Mouse (Mus musculus) left cerebral cortex, postnatal 25 days (tissue): ENCODE measurements around the gene Pfkp. TPM values are rescaled to one million over a fixed set of nuclear protein-coding genes. Genes with fewer than 3 reads are reported as not detected.

Experiments
- DNase-seq, 2 experiments: peaks; one replicate each; pipeline ENCODE4 v3.0.0; 2022; ENCODE audit warnings: low spot score in 2 of 2, mixed read lengths in 1 of 2
- intact Hi-C: fragments of 180-260 bp; cut with DNase I; formaldehyde crosslinking; loops from one replicate; pipeline ENCODE4 v1.15.1; 2025
- total RNA-seq, 2 experiments: library from RNA; stranded (reverse); gene quantifications; 2 replicates each; pipeline ENCODE4 v1.2.3; 2021

Pfkp gene
- total RNA-seq, 2 experiments from 2014 or later, result 262 to 270 TPM

GRCm38 (mm10) chr13:6621831-6622230 lies 26.7 kb downstream of the Pfkp start:
- intact Hi-C loops, result no loop called here
- DNase-seq, result no peak

- intact Hi-C loops, result no loop called here
Observed at GRCm38 (mm10) chr13:6620250-6620649, 28.3 kb downstream of the Pfkp start.

GRCm38 (mm10) chr13:6618711-6619110 lies 29.9 kb downstream of the Pfkp start:
- intact Hi-C loops, result no loop called here
- peak in 1 of 2 experiments; percentile 50 for DNase-seq

More at GRCm38 (mm10) chr13:6620250-6620649, 28.3 kb downstream of the Pfkp start:
- no peak for DNase-seq

GRCm38 (mm10) chr13:6613690-6614445 lies 34.7 kb downstream of the Pfkp start:
- DNase-seq, result no peak
- intact Hi-C loops, result no loop called here

- intact Hi-C loops, result no loop called here
- no peak for DNase-seq
Observed at GRCm38 (mm10) chr13:6602786-6603409, 45.7 kb downstream of the Pfkp start.

GRCm38 (mm10) chr13:6601676-6602075 lies 46.9 kb downstream of the Pfkp start:
- intact Hi-C loops, result no loop called here
- DNase-seq, result no peak

- DNase-seq, result no peak
- intact Hi-C loops, result no loop called here
Observed at GRCm38 (mm10) chr13:6600626-6601025, 48.0 kb downstream of the Pfkp start.

GRCm38 (mm10) chr13:6597801-6598200 lies 50.8 kb downstream of the Pfkp start:
- DNase-seq, result no peak
- intact Hi-C loops, result no loop called here

- intact Hi-C loops, result no loop called here
- DNase-seq, result no peak
Observed at GRCm38 (mm10) chr13:6595403-6595802, 53.2 kb downstream of the Pfkp start.

- intact Hi-C loops, result no loop called here
- no peak for DNase-seq
Observed at GRCm38 (mm10) chr13:6590846-6591245, 57.7 kb downstream of the Pfkp start.

GRCm38 (mm10) chr13:6586009-6586408 lies 62.6 kb downstream of the Pfkp start:
- no peak for DNase-seq
- intact Hi-C loops, result no loop called here

- no peak for DNase-seq
- intact Hi-C loops, result no loop called here
Observed at GRCm38 (mm10) chr13:6583499-6584125, 65.0 kb downstream of the Pfkp start.

GRCm38 (mm10) chr13:6575920-6576509 lies 72.6 kb downstream of the Pfkp start:
- DNase-seq, result peak in 1 of 2 experiments; percentile 24
- intact Hi-C loops, result no loop called here

GRCm38 (mm10) chr13:6565571-6565970 lies 83.0 kb downstream of the Pfkp start:
- intact Hi-C loops, result no loop called here
- DNase-seq, result no peak

- intact Hi-C loops, result no loop called here
- no peak for DNase-seq
Observed at GRCm38 (mm10) chr13:6562409-6562808, 86.2 kb downstream of the Pfkp start.

- no peak for DNase-seq
- intact Hi-C loops, result no loop called here
Observed at GRCm38 (mm10) chr13:6557771-6558170, 90.8 kb downstream of the Pfkp start.

GRCm38 (mm10) chr13:6555656-6556055 lies 92.9 kb downstream of the Pfkp start:
- DNase-seq, result no peak
- intact Hi-C loops, result no loop called here

- DNase-seq, result no peak
Observed at GRCm38 (mm10) chr13:6553708-6554107, 94.9 kb downstream of the Pfkp start.

GRCm38 (mm10) chr13:6535287-6535932 lies 113.2 kb downstream of the Pfkp start:
- intact Hi-C loops, result loop anchor here (2.0 to 10.0 kb wide), 3 partner anchors 668 to 1873 kb away; no protein-coding TSS in a partner anchor
- peak; percentile 43 to 70 for DNase-seq

More at GRCm38 (mm10) chr13:6553708-6554107, 94.9 kb downstream of the Pfkp start:
- intact Hi-C loops, result no loop called here

GRCm38 (mm10) chr13:6532683-6533082 lies 115.9 kb downstream of the Pfkp start:
- intact Hi-C loops, result loop anchor here (2.0 to 10.0 kb wide), 2 partner anchors 60 to 1758 kb away; no protein-coding TSS in a partner anchor
- DNase-seq, result no peak
